Mouse (Mus musculus) gastrocnemius, adult 8-10 months (tissue): ENCODE measurements around the gene Hrk. TPM values are rescaled to one million over a fixed set of nuclear protein-coding genes. Genes with fewer than 3 reads are reported as not detected.
A peak's percentile ranks its signal among the peaks of the same experiment; 100 is the strongest.

Experiments used
- DNase-seq, 2 experiments: peaks; one replicate each; pipeline ENCODE4 v3.0.0; 2022; ENCODE audit warnings: low spot score in 2 of 2
- total RNA-seq, 4 experiments: library from RNA; stranded (reverse); gene quantifications; 2 replicates each; pipeline ENCODE4 v1.2.4; 2022

The Hrk gene
- total RNA-seq, 4 experiments from 2014 or later, result 0.05 to 0.16 (median 0.11) TPM; not detected in 1

DNA sequence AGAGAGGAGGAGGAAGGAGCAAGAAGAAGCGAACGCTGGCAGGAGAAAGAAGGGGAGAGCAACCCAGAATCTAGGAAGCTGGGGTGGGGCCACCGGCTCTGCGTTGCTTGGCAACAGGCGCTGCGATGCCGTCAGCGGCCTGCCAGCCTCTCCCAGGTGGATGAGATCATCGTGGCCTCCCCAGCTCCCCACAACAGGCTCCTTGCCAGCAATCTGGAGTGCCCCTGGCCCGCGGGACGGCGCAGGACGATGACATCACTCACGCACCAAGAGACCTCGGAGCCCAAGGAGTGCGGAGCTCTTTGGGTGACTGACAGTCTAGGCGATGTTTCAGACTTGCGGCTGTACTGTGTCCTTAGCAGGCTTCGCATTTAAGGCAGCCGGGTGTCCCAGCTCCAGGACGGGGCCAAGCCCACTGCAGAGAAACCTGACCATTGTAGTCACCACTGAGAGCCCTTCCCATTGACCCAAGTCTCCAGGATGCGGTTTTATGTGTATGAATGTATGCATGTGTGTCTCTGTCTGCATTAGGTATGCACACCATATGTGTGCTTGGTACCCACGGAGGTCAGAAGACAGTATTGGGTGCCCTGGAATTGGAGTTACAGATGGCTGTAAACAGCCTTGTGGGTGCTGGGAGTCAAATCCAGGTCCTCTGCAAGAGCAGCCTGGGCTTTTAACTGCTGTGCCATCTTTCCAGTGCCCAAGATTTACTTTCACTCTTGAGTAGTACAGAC lies 50.1 kb downstream of the Hrk start:
- peak in 1 of 2 experiments; percentile 34 for DNase-seq

DNA sequence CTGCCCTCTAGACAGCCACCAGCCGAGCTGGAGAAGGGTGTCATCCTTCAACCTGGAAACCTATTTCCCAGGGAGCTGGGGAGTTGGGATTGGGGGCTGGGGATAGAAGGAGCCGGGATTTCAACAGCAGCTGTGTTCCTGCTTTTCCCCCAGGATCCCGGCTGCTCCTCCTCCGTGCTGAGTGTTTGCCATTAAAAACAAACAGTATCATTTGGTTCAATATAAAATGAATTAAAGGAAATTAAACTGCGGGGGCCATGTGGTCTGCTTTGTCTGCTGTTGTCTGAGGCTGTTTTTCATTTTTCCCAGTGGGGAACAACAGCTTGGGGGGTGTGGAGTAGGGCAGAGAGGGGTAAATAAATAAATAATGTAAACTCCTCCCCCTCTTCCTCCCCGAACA lies 53.0 kb downstream of the Hrk start:
- DNase-seq, result no peak

- no peak for DNase-seq
Measured at GRCm38 (mm10) chr5:118223142-118223757, 58.8 kb downstream of the Hrk start.

- DNase-seq, result no peak
Measured at GRCm38 (mm10) chr5:118230071-118230611, 65.7 kb downstream of the Hrk start.

DNA sequence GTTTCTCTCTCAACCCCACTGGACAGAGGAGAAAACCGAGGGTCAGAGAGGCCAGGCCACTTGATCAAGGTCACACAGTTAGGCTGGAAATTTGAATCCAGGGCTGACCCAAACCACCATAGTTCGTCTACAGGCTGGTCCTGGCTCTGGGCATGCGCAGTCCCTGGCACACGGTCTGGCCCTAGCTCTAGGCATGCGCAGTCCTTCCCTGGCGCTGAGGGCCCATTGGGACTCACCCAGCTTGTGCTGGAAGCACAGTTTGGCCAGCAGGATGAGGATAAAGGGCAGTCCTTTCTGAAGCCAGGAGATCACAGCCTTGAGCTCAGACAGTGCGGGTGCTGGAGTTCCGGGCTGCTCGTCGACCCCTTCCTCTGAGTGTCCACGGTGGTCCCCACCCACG lies 72.4 kb downstream of the Hrk start:
- no peak for DNase-seq

Other genes starting within 250 kb of the Hrk start
- gene Fbxo21, start 187.9 kb upstream of the Hrk start, total RNA-seq, result 10 to 100 TPM; 11.5 to 13.2 (median 12.5) TPM
- gene Tesc, start 136.9 kb upstream of the Hrk start, total RNA-seq, result 1 to 10 TPM in 1 of 4 experiments, under 1 TPM in 2, not detected in 1; 0.41 to 1.3 (median 0.75) TPM
- 10 to 100 TPM; 17.7 to 23.7 (median 19.0) TPM for gene Fbxw8, start 9.2 kb upstream of the Hrk start, total RNA-seq
- 1 to 10 TPM in 2 of 4 experiments, under 1 TPM in 2; 0.65 to 1.6 (median 1.0) TPM for gene Rnft2, start 80.5 kb downstream of the Hrk start, total RNA-seq
- gene 2410131K14Rik, start 80.6 kb downstream of the Hrk start, total RNA-seq, result 1 to 10 TPM; 3.6 to 5.9 (median 4.9) TPM